In genomic region chr4:33555231-33555933, GRCm38 (mm10) we compare ENCODE assay signal across 8 mouse cellular contexts.
DNase-seq lines count a peak whose midpoint lies in the region; ATAC-seq and TF ChIP-seq lines count a peak whose summit lies in the region.

No protein-coding gene starts in this region.

- 4% methylated on average over 14 of the region's 14 CpGs for whole genome bisulfite sequencing in forebrain, embryonic 12.5 days
- WGBS in midbrain, embryonic 13.5 days = 6% methylated on average over 14 of the region's 14 CpGs
- 28% methylated on average over 14 of the region's 14 CpGs for WGBS in liver, postnatal 0 days (ENCODE audit: insufficient replicate concordance)

- no peak for ATAC-seq in forebrain, embryonic 12.5 days (ENCODE audit: low FRiP score)
- ATAC-seq in midbrain, embryonic 13.5 days = no peak
- ATAC-seq in liver, postnatal 0 days = no peak

- peaks cover 19% of the 10 kb centered on the region for H3K4me1 ChIP-seq in forebrain, embryonic 12.5 days
- H3K4me1 ChIP-seq in midbrain, embryonic 13.5 days (replicated peaks) = peaks cover 24% of the 10 kb centered on the region
- H3K4me1 ChIP-seq in liver, postnatal 0 days (ENCODE audit: insufficient read depth) = no peaks in the 10 kb centered on the region

- no peaks in the 10 kb centered on the region for H3K9me3 ChIP-seq in forebrain, embryonic 12.5 days
- H3K9me3 ChIP-seq in midbrain, embryonic 13.5 days = no peaks in the 10 kb centered on the region
- H3K9me3 ChIP-seq in liver, postnatal 0 days (ENCODE audit: low read length) = no peaks in the 10 kb centered on the region

- peak overlapping the region; percentile 39 for H3K4me2 ChIP-seq in forebrain, embryonic 12.5 days
- peak overlapping the region; percentile 32 for H3K4me2 ChIP-seq in midbrain, embryonic 13.5 days (replicated peaks)
- no peak overlapping the region for H3K4me2 ChIP-seq in liver, postnatal 0 days (ENCODE audit: low read depth, low read length)

- intact Hi-C loops in gastrocnemius, postnatal 36 days (cut with DNase I) = loop anchor here (10.0 kb wide), 1 partner anchor 149 kb away; no protein-coding TSS in a partner anchor

- no peak overlapping the region for H3K9ac ChIP-seq in forebrain, embryonic 12.5 days
- H3K9ac ChIP-seq in midbrain, embryonic 13.5 days (replicated peaks) = 0 out of 2 replicates have a peak overlapping the region, but pooled peaks have one; percentile 25
- no peak overlapping the region for H3K9ac ChIP-seq in liver, postnatal 0 days (replicated peaks)

- no peak for TF ChIP-seq CTCF in liver, postnatal 0 days (IDR thresholded peaks at IDR 0.05; ENCODE audit: low read depth)

- no peak for TF ChIP-seq EP300 in liver, postnatal 0 days (IDR thresholded peaks at IDR 0.05; ENCODE audit: low read depth)

- DNase-seq in kidney, adult 9 months = peak; percentile 7
- no peak for DNase-seq in kidney, adult 8-10 months
- peak; percentile 68 to 69 for DNase-seq in cerebellum, adult 18-20 months
- DNase-seq in liver, postnatal 0 days = no peak
- DNase-seq in gastrocnemius, postnatal 36 days = no peak
- no peak for DNase-seq in lung, postnatal 14 days

- no peak overlapping the region for H3K27ac ChIP-seq in forebrain, embryonic 12.5 days
- H3K27ac ChIP-seq in midbrain, embryonic 13.5 days = no peak overlapping the region
- no peak overlapping the region for H3K27ac ChIP-seq in liver, postnatal 0 days (ENCODE audit: low read depth)

- no peaks in the 10 kb centered on the region for H3K36me3 ChIP-seq in forebrain, embryonic 12.5 days (replicated peaks)
- H3K36me3 ChIP-seq in midbrain, embryonic 13.5 days = no peaks in the 10 kb centered on the region
- no peaks in the 10 kb centered on the region for H3K36me3 ChIP-seq in liver, postnatal 0 days (replicated peaks; ENCODE audit: insufficient read depth, low read length)

- no peaks in the 10 kb centered on the region for H3K27me3 ChIP-seq in forebrain, embryonic 12.5 days
- H3K27me3 ChIP-seq in midbrain, embryonic 13.5 days = peaks cover 13% of the 10 kb centered on the region; the same call in 1 of the 2 replicates
- H3K27me3 ChIP-seq in liver, postnatal 0 days (ENCODE audit: insufficient read depth, low read length) = no peaks in the 10 kb centered on the region

- no peak overlapping the region for H3K4me3 ChIP-seq in forebrain, embryonic 12.5 days (replicated peaks)
- H3K4me3 ChIP-seq in midbrain, embryonic 13.5 days (replicated peaks) = no peak overlapping the region
- no peak overlapping the region for H3K4me3 ChIP-seq in liver, postnatal 0 days (ENCODE audit: low read depth, low read length)

Comparison
In these comparisons a context has a peak if more than half of its experiments do, and no peak if none do; other contexts are left out.
1. DNase-seq: peak in kidney, adult 9 months (single experiment) and cerebellum, adult 18-20 months (2 of 2); none in kidney, adult 8-10 months (0 of 2), liver, postnatal 0 days (single experiment), gastrocnemius, postnatal 36 days (0 of 2) and lung, postnatal 14 days (single experiment).